Mouse (Mus musculus): ENCODE measurements at regions not wholly inside any gene's neighbourhood (a gene's known extent, or its start where the extent isn't known, plus 50 kb on each side); places are given as distances from the start of the nearest gene placed in this dataset.

GRCm38 (mm10) chrX:12466897-12467296, 120.7 kb upstream of the Atp6ap2 start:
- peaks cover 0 to 18% of the 10 kb centered on the region in 2 experiments; a peak in 2 of 4 replicates for H3K4me1 ChIP-seq (ENCODE audit: control insufficient read depth in 2 of 2, insufficient read depth in 2 of 2, low read length in 2 of 2, poor library complexity in 1 of 2)
- no peak overlapping the region for H3K27ac ChIP-seq (ENCODE audit: insufficient read depth, low read depth, low read length, poor library complexity, severe bottlenecking)
- TF ChIP-seq ZNF384 (IDR thresholded peaks at IDR 0.05; ENCODE audit: low read depth, low read length) (no peak), MAFK (IDR thresholded peaks at IDR 0.05; ENCODE audit: insufficient read depth, low read depth, low read length) (no peak), ZC3H11A (IDR thresholded peaks at IDR 0.05; ENCODE audit: borderline replicate concordance, low read depth, low read length) (no peak), HCFC1 (IDR thresholded peaks at IDR 0.05; ENCODE audit: borderline replicate concordance, insufficient read depth, low read length) (no peak), CHD2 (IDR thresholded peaks at IDR 0.05; ENCODE audit: low read depth, low read length) (no peak)
- in situ Hi-C loops (cut with MboI; ENCODE audit: low sequenced_read_pairs in 2 of 2, unreplicated experiment in 2 of 2) = no loop called here
- no peaks in the 10 kb centered on the region for H3K9me3 ChIP-seq (ENCODE audit: control insufficient read depth, insufficient read depth, low read depth, low read length)
- H3K9ac ChIP-seq (ENCODE audit: insufficient read depth, low read depth, low read length, poor library complexity, severe bottlenecking) = no peak overlapping the region
- no peaks in the 10 kb centered on the region for H3K36me3 ChIP-seq (ENCODE audit: control insufficient read depth, insufficient read depth, low read length, poor library complexity, severe bottlenecking)
- DNase-seq (ENCODE audit: low read depth, low spot score) = no peak
- H3K4me3 ChIP-seq (ENCODE audit: insufficient read depth in 1 of 2, low read depth in 1 of 2, low read length in 2 of 2, poor library complexity in 1 of 2, severe bottlenecking in 1 of 2) = no peak overlapping the region

DNA sequence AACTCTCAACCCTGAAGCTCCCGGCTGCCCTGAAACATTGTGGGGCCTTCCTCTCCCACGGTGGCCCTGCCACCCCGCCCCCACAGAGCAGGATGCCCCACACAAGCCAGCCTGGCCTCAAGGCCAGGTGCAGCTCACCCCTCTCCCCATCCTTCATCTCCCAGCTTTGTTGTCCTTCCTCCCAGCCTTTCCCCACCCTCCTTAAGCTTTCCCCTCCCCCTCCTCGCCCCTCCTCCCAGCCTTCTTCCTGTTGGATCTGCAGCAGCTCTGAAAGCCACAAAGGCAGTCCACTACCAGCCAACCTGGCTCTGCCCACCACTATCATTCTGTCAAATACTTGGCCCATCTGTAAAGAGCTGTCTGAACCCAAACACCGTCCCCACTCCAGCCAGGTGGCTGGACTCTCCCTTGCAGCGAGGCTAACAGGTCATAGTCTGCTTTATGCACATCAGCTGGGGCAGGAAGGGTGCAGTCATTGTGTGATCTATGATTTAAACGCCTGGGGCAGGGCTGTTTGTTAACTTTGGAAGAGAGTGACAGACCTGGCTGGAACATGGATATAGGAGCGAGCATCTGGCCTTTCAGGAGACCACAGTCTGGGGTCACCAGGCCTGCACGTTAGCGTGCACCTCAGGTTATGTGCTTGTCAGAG, 119.9 kb upstream of the Atp6ap2 start:
- Histone ChIP-seq H3K4me1 (ENCODE audit: control insufficient read depth in 2 of 2, insufficient read depth in 2 of 2, low read length in 2 of 2, poor library complexity in 1 of 2) (peaks cover 0 to 18% of the 10 kb centered on the region in 2 experiments; a peak in 2 of 4 replicates), H3K9ac (ENCODE audit: insufficient read depth, low read depth, low read length, poor library complexity, severe bottlenecking) (no peak overlapping the region), H3K9me3 (ENCODE audit: control insufficient read depth, insufficient read depth, low read depth, low read length) (no peaks in the 10 kb centered on the region), H3K36me3 (ENCODE audit: control insufficient read depth, insufficient read depth, low read length, poor library complexity, severe bottlenecking) (no peaks in the 10 kb centered on the region), H3K27ac (ENCODE audit: insufficient read depth, low read depth, low read length, poor library complexity, severe bottlenecking) (no peak overlapping the region), H3K4me3 (ENCODE audit: insufficient read depth in 1 of 2, low read depth in 1 of 2, low read length in 2 of 2, poor library complexity in 1 of 2, severe bottlenecking in 1 of 2) (0 out of 4 replicates have a peak overlapping the region, but pooled peaks of 1 of the 2 experiments have one; percentile 28)
- in situ Hi-C loops (cut with MboI; ENCODE audit: low sequenced_read_pairs in 2 of 2, unreplicated experiment in 2 of 2) = no loop called here
- TF ChIP-seq CHD2 (IDR thresholded peaks at IDR 0.05; ENCODE audit: low read depth, low read length) (no peak), ZC3H11A (IDR thresholded peaks at IDR 0.05; ENCODE audit: borderline replicate concordance, low read depth, low read length) (no peak), MAFK (IDR thresholded peaks at IDR 0.05; ENCODE audit: insufficient read depth, low read depth, low read length) (no peak), ZNF384 (IDR thresholded peaks at IDR 0.05; ENCODE audit: low read depth, low read length) (no peak), HCFC1 (IDR thresholded peaks at IDR 0.05; ENCODE audit: borderline replicate concordance, insufficient read depth, low read length) (no peak)
- no peak for DNase-seq (ENCODE audit: low read depth, low spot score)

- Histone ChIP-seq H3K9me3 (ENCODE audit: control insufficient read depth, insufficient read depth, low read depth, low read length) (no peaks in the 10 kb centered on the region), H3K9ac (ENCODE audit: insufficient read depth, low read depth, low read length, poor library complexity, severe bottlenecking) (no peak overlapping the region), H3K4me1 (ENCODE audit: control insufficient read depth in 2 of 2, insufficient read depth in 2 of 2, low read length in 2 of 2, poor library complexity in 1 of 2) (peaks cover 0 to 14% of the 10 kb centered on the region in 2 experiments; a peak in 2 of 4 replicates), H3K4me3 (ENCODE audit: insufficient read depth in 1 of 2, low read depth in 1 of 2, low read length in 2 of 2, poor library complexity in 1 of 2, severe bottlenecking in 1 of 2) (no peak overlapping the region), H3K27ac (ENCODE audit: insufficient read depth, low read depth, low read length, poor library complexity, severe bottlenecking) (no peak overlapping the region), H3K36me3 (ENCODE audit: control insufficient read depth, insufficient read depth, low read length, poor library complexity, severe bottlenecking) (no peaks in the 10 kb centered on the region)
- TF ChIP-seq MAFK (IDR thresholded peaks at IDR 0.05; ENCODE audit: insufficient read depth, low read depth, low read length) (no peak), ZNF384 (IDR thresholded peaks at IDR 0.05; ENCODE audit: low read depth, low read length) (no peak), CHD2 (IDR thresholded peaks at IDR 0.05; ENCODE audit: low read depth, low read length) (no peak), ZC3H11A (IDR thresholded peaks at IDR 0.05; ENCODE audit: borderline replicate concordance, low read depth, low read length) (no peak), HCFC1 (IDR thresholded peaks at IDR 0.05; ENCODE audit: borderline replicate concordance, insufficient read depth, low read length) (no peak)
- DNase-seq (ENCODE audit: low read depth, low spot score) = no peak
- in situ Hi-C loops (cut with MboI; ENCODE audit: low sequenced_read_pairs in 2 of 2, unreplicated experiment in 2 of 2) = no loop called here
Measured at GRCm38 (mm10) chrX:12472296-12472695, 115.3 kb upstream of the Atp6ap2 start.

- no peak for DNase-seq (ENCODE audit: low read depth, low spot score)
- Histone ChIP-seq H3K36me3 (ENCODE audit: control insufficient read depth, insufficient read depth, low read length, poor library complexity, severe bottlenecking) (no peaks in the 10 kb centered on the region), H3K9me3 (ENCODE audit: control insufficient read depth, insufficient read depth, low read depth, low read length) (no peaks in the 10 kb centered on the region), H3K27ac (ENCODE audit: insufficient read depth, low read depth, low read length, poor library complexity, severe bottlenecking) (no peak overlapping the region), H3K4me1 (ENCODE audit: control insufficient read depth in 2 of 2, insufficient read depth in 2 of 2, low read length in 2 of 2, poor library complexity in 1 of 2) (no peaks in the 10 kb centered on the region), H3K4me3 (ENCODE audit: insufficient read depth in 1 of 2, low read depth in 1 of 2, low read length in 2 of 2, poor library complexity in 1 of 2, severe bottlenecking in 1 of 2) (no peak overlapping the region), H3K9ac (ENCODE audit: insufficient read depth, low read depth, low read length, poor library complexity, severe bottlenecking) (no peak overlapping the region)
- TF ChIP-seq CHD2 (IDR thresholded peaks at IDR 0.05; ENCODE audit: low read depth, low read length) (no peak), ZC3H11A (IDR thresholded peaks at IDR 0.05; ENCODE audit: borderline replicate concordance, low read depth, low read length) (no peak), MAFK (IDR thresholded peaks at IDR 0.05; ENCODE audit: insufficient read depth, low read depth, low read length) (no peak), HCFC1 (IDR thresholded peaks at IDR 0.05; ENCODE audit: borderline replicate concordance, insufficient read depth, low read length) (no peak)
- in situ Hi-C loops (cut with MboI; ENCODE audit: low sequenced_read_pairs in 2 of 2, unreplicated experiment in 2 of 2) = no loop called here
Measured at GRCm38 (mm10) chrX:12479207-12479606, 108.4 kb upstream of the Atp6ap2 start.

All from ES-E14 (cell line).